Mouse (Mus musculus) 3134 (cell line): ENCODE data around the gene Nos2.

ENCODE experiments used
- DNase-seq: peaks from one replicate; pipeline ENCODE4 v3.0.0-alpha.2; 2011; ENCODE audit warnings: low spot score; ENCODE audit not compliant: insufficient read length; ENCODE audit errors: extremely low read depth

Gene Nos2

GRCm38 (mm10) chr11:78920411-78920939 is at the start of gene Nos2:
Nos2 (plus strand) TSS chr11:78920787.
- DNase-seq, result peak; percentile 29

GRCm38 (mm10) chr11:78870891-78871290 is 49.7 kb upstream of the Nos2 start:
- DNase-seq, result no peak

GRCm38 (mm10) chr11:78872782-78873181 is 47.8 kb upstream of the Nos2 start:
- DNase-seq, result no peak

- DNase-seq, result no peak
Measured at GRCm38 (mm10) chr11:78879727-78880126, 40.9 kb upstream of the Nos2 start.

GRCm38 (mm10) chr11:78886693-78887092 is 33.9 kb upstream of the Nos2 start:
- peak; percentile 68 for DNase-seq

- peak; percentile 72 for DNase-seq
Measured at GRCm38 (mm10) chr11:78887102-78887971, 33.2 kb upstream of the Nos2 start.

GRCm38 (mm10) chr11:78889156-78889555 is 31.4 kb upstream of the Nos2 start:
- DNase-seq, result no peak

- DNase-seq, result no peak
Measured at GRCm38 (mm10) chr11:78896357-78897123, 24.0 kb upstream of the Nos2 start.

GRCm38 (mm10) chr11:78915473-78915872 is 5.1 kb upstream of the Nos2 start:
- peak; percentile 28 for DNase-seq

GRCm38 (mm10) chr11:78916410-78916809 is 4.2 kb upstream of the Nos2 start:
- DNase-seq, result no peak

- no peak for DNase-seq
Measured at GRCm38 (mm10) chr11:78919745-78920144, 842 bp upstream of the Nos2 start.

GRCm38 (mm10) chr11:78922678-78923407 is 2.3 kb downstream of the Nos2 start:
- DNase-seq, result peak; percentile 23

- DNase-seq, result no peak
Measured at GRCm38 (mm10) chr11:78924111-78924510, 3.5 kb downstream of the Nos2 start.

GRCm38 (mm10) chr11:78924916-78925315 is 4.3 kb downstream of the Nos2 start:
- DNase-seq, result no peak

GRCm38 (mm10) chr11:78929345-78929744 is 8.8 kb downstream of the Nos2 start:
- no peak for DNase-seq

GRCm38 (mm10) chr11:78934307-78934706 is 13.7 kb downstream of the Nos2 start:
- DNase-seq, result no peak

- no peak for DNase-seq
Measured at GRCm38 (mm10) chr11:78934727-78935126, 14.1 kb downstream of the Nos2 start.

- no peak for DNase-seq
Measured at GRCm38 (mm10) chr11:78935178-78935577, 14.6 kb downstream of the Nos2 start.

- DNase-seq, result no peak
Measured at GRCm38 (mm10) chr11:78943083-78943482, 22.5 kb downstream of the Nos2 start.

GRCm38 (mm10) chr11:78950365-78950764 is 29.8 kb downstream of the Nos2 start:
- DNase-seq, result no peak

- DNase-seq, result no peak
Measured at GRCm38 (mm10) chr11:78952467-78952866, 31.9 kb downstream of the Nos2 start.
